Mouse (Mus musculus) hindbrain, embryonic 16.5 days (tissue): ENCODE data around the gene Masp2. TPM values are rescaled to one million over a fixed set of nuclear protein-coding genes. Genes with fewer than 3 reads are reported as not detected.

ENCODE experiments used
- ATAC-seq: fragments of 200-750 bp; cut with Nextera tagmentation; 2 replicates; pipeline ENCODE4 v1.8.0; 2017; ENCODE audit warnings: moderate TSS enrichment, moderate library complexity
- H3K27ac ChIP-seq: fragments of 300-500 bp; sonication (generic); 2 replicates; pipeline ENCODE4 v1.5.1; 2014; ENCODE audit warnings: low read depth, mild to moderate bottlenecking, control low read depth, low read length, moderate library complexity
- H3K27me3 ChIP-seq: fragments of 300-500 bp; sonication (generic); replicated peaks from 2 replicates; pipeline ENCODE4 v1.6.1; 2014; ENCODE audit warnings: low read length; ENCODE audit not compliant: control insufficient read depth, insufficient read depth
- H3K36me3 ChIP-seq: fragments of 300-500 bp; sonication (generic); 2 replicates; pipeline ENCODE4 v1.6.1; 2014; ENCODE audit warnings: mild to moderate bottlenecking, low read length, moderate library complexity, mixed read lengths; ENCODE audit not compliant: control insufficient read depth, insufficient read depth
- H3K4me1 ChIP-seq: fragments of 300-500 bp; sonication (generic); 2 replicates; pipeline ENCODE4 v1.6.1; 2014; ENCODE audit warnings: low read depth, low read length; ENCODE audit not compliant: control insufficient read depth, insufficient read depth
- H3K4me2 ChIP-seq: fragments of 300-500 bp; sonication (generic); 2 replicates; pipeline ENCODE4 v1.6.1; 2014; ENCODE audit warnings: mild to moderate bottlenecking, low read length, control low read depth, moderate library complexity
- H3K4me3 ChIP-seq: fragments of 300-500 bp; sonication (generic); 2 replicates; pipeline ENCODE4 v1.5.1; 2014; ENCODE audit warnings: mild to moderate bottlenecking, low read length, control low read depth, moderate library complexity
- H3K9ac ChIP-seq: fragments of 300-500 bp; sonication (generic); 2 replicates; pipeline ENCODE4 v1.6.1; 2014; ENCODE audit warnings: low read depth, mild to moderate bottlenecking, control low read depth, low read length, moderate library complexity
- H3K9me3 ChIP-seq: fragments of 300-500 bp; sonication (generic); 2 replicates; pipeline ENCODE4 v1.6.1; 2014; ENCODE audit warnings: mild to moderate bottlenecking, low read length, moderate library complexity; ENCODE audit not compliant: control insufficient read depth
- WGBS: fragments of 180-500 bp; shearing (Covaris S2); extraction: QIAGEN DNeasy Blood & Tissue Kit; methylation state at CpG from one replicate; pipeline ENCODE4 v1.1.7; 2014; 5-methylcytosine and 5-hydroxymethylcytosine counted together
- polyA plus RNA-seq: library from polyadenylated mRNA; unstranded; fragments of >200 nt; fragmentation: Nextera tagmentation; extraction: Ambion mirVana; gene quantifications from 2 replicates; pipeline ENCODE4 v1.2.1, GENCODE M21; 2015

Masp2 gene
- polyA plus RNA-seq, 1 experiment from 2014 or later = 0.95 TPM

DNA sequence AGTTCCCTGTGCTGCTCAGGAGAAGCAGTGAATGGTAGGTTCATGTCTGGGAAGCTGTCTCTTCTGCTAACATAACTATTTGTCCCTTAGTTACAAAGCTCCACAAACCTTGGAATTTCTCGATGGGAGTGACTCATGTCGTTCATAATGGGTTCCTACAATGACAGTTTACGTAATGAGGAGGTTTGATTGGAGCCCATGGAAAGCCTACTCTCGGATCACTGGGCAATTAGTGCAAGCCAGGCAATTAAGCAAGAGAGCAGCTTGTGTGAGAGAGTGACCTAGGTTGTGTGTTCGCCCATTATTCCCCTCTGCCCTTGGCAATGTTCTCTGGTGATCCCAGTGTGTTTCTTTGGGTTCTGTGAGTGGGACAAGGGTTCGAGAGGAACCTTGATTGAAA lies 6.4 kb upstream of the Masp2 start:
- H3K9ac ChIP-seq = no peak overlapping the region
- no peaks in the 10 kb centered on the region for H3K27me3 ChIP-seq
- H3K27ac ChIP-seq = no peak overlapping the region
- no peaks in the 10 kb centered on the region for H3K9me3 ChIP-seq
- 85% methylated on average over 6 of the region's 6 CpGs for WGBS
- H3K4me1 ChIP-seq = peaks cover 11% of the 10 kb centered on the region
- no peak overlapping the region for H3K4me3 ChIP-seq
- H3K36me3 ChIP-seq = peaks cover 28% of the 10 kb centered on the region
- H3K4me2 ChIP-seq = no peak overlapping the region
- no peak for ATAC-seq

DNA sequence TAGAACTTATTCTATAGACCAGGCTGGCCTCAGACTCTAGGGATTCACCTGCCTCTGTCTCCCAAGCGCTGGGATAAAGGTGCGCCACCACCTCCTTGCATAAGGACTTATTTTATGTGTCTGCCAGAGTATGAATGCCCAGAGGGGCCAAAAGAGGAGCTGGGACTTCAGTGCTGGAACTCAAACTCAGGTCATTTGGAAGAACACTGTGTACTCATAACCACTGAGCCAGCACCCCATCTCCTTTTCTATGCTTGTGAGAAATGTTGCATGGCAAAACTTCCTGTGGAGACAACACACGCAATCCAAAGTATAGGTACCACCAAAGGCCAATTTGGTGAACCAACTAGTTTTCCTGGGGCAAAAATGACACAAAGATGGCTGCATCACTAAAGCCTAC lies 5.6 kb upstream of the Masp2 start:
- H3K4me3 ChIP-seq = no peak overlapping the region
- ATAC-seq = no peak
- no peak overlapping the region for H3K9ac ChIP-seq
- no peak overlapping the region for H3K27ac ChIP-seq
- WGBS = 97% methylated on average over 3 of the region's 3 CpGs
- no peak overlapping the region for H3K4me2 ChIP-seq
- no peaks in the 10 kb centered on the region for H3K27me3 ChIP-seq
- H3K9me3 ChIP-seq = no peaks in the 10 kb centered on the region
- peaks cover 28% of the 10 kb centered on the region for H3K36me3 ChIP-seq
- H3K4me1 ChIP-seq = peaks cover 11% of the 10 kb centered on the region

DNA sequence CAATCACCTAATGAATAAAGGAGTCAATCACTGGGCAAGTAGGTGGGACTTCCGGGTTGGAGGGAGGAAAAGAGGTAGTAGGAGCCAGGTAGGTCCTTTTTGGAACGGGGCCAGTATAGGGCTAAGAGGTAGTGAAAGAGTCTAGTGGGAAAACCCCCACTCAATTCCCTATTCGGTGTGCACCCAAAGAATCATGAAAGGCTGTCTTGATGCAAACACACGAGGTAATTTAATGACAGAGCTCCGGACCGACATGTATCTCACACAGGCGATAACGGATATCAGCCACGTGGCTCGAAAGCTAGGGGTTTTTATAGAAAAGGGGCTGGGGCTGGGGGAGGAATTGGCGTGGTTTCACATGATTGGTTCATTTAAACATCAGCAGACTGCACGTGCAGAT lies 3.5 kb upstream of the Masp2 start:
- Histone ChIP-seq H3K27ac (no peak overlapping the region), H3K9me3 (no peaks in the 10 kb centered on the region), H3K4me3 (no peak overlapping the region), H3K36me3 (peaks cover 22% of the 10 kb centered on the region), H3K27me3 (no peaks in the 10 kb centered on the region), H3K9ac (no peak overlapping the region), H3K4me2 (no peak overlapping the region), H3K4me1 (no peaks in the 10 kb centered on the region)
- no peak for ATAC-seq
- WGBS = 94% methylated on average over 12 of the region's 12 CpGs

DNA sequence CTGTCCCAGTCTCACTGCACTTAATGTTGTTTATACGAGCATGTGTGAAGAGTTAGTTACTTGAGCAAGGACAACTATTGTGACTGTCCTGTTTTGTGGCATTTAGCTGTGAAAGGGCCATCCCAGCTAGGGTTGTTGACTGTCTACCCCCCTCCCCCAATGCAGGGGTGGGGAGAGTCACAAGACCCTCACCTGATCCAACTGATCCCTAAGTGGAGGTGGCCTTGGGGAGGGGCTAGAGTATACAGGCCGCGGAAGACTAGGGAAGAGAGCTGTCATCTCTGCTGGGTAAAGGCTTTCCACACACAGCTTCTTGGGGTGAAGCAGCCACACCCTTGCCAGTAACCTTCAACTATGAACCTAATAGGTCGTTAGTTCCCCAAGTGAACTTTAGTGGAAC lies 2.0 kb upstream of the Masp2 start:
- Histone ChIP-seq H3K9ac (no peak overlapping the region), H3K4me2 (no peak overlapping the region), H3K36me3 (peaks cover 9% of the 10 kb centered on the region), H3K9me3 (no peaks in the 10 kb centered on the region), H3K27me3 (no peaks in the 10 kb centered on the region), H3K27ac (no peak overlapping the region), H3K4me3 (no peak overlapping the region), H3K4me1 (no peaks in the 10 kb centered on the region)
- WGBS = 96% methylated on average over 4 of the region's 4 CpGs
- ATAC-seq = no peak

DNA sequence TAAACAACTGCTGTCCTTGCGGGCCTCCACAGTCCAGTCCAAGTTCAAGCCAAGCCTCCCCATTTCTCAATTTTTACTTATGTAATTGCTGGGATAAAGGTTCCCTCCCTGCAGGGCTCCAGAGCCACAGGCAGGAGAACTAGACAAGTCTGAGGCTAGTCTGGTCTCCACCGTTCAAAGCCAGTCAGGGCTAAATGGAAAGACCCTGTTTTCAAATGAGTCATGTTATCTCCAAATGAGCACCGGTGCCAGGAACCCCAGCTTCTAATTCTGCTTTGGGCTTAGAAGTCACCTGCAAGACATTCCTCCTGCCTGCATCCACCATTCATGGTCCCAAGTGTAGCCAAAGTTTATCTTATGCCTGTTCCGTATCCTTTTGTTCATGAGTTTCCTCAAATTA lies 483 bp upstream of the Masp2 start:
- WGBS = 91% methylated on average over 4 of the region's 4 CpGs
- Histone ChIP-seq H3K9ac (no peak overlapping the region), H3K27ac (no peak overlapping the region)

DNA sequence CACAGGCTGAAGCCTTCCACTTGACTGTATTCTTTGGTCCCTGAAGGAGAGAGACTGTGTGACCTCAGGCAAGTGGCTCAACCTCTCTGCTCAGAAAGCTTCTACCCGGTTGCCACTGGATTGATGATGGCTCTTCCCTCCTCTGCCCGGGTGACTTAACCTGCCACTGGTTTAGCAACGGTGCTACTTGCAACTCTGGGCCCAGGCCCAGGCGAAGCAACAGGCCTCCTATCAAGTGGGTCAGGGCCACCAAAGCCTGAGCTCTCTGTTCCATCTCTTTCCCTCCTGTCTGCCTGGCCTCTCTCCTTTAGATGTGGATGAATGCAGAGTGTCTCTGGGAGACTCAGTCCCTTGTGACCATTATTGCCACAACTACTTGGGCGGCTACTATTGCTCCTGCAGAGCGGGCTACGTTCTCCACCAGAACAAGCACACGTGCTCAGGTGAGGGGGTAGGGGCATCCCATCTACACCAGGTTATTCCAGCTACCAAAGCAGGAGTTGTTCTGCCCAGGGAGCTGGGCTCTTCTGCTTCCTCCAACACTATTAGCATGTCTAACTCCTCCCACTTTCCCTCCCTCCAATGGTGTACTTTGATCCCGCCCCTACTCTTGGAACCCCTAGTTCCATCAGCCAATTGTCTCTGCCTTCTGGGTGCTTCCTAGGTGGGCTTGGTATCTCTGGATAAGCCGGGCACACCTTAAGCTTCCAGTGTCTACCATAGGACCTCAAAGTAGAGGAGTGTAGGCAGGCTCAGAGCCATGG lies 1.2 kb downstream of the Masp2 start:
- Histone ChIP-seq H3K9ac (no peak overlapping the region), H3K4me3 (no peak overlapping the region), H3K36me3 (peaks cover 2% of the 10 kb centered on the region; the same call in 1 of the 2 replicates), H3K4me1 (no peaks in the 10 kb centered on the region), H3K9me3 (no peaks in the 10 kb centered on the region), H3K4me2 (no peak overlapping the region), H3K27ac (no peak overlapping the region), H3K27me3 (no peaks in the 10 kb centered on the region)
- WGBS = 69% methylated on average over 10 of the region's 10 CpGs
- ATAC-seq = no peak; the same call in 1 of the 2 replicates

More for the DNA sequence above, 483 bp upstream of the Masp2 start:
- Histone ChIP-seq H3K27me3 (no peaks in the 10 kb centered on the region), H3K9me3 (no peaks in the 10 kb centered on the region), H3K4me1 (no peaks in the 10 kb centered on the region), H3K4me3 (no peak overlapping the region), H3K36me3 (peaks cover 3% of the 10 kb centered on the region; the same call in 1 of the 2 replicates), H3K4me2 (no peak overlapping the region)
- no peak for ATAC-seq

DNA sequence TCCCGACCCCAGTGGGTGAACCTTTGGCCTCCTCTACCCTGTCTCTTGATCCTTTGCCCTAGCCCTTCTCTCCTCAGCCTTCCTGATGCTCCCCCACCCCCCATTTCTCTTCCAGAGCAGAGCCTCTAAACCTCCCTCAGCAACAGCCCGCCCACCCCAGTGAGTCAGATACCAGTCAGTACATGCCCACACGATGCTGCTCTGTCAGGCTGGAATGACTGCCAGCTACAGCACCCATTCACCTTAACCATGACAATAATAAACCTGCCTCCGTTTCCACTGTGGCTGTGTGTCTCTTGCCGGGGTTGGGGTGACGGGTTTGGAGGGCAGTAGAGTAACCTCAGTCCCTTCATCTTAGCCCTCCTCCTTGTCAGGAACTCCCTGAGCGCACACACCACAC lies 1.8 kb downstream of the Masp2 start:
- H3K27ac ChIP-seq = no peak overlapping the region
- 81% methylated on average over 7 of the region's 7 CpGs for WGBS

DNA sequence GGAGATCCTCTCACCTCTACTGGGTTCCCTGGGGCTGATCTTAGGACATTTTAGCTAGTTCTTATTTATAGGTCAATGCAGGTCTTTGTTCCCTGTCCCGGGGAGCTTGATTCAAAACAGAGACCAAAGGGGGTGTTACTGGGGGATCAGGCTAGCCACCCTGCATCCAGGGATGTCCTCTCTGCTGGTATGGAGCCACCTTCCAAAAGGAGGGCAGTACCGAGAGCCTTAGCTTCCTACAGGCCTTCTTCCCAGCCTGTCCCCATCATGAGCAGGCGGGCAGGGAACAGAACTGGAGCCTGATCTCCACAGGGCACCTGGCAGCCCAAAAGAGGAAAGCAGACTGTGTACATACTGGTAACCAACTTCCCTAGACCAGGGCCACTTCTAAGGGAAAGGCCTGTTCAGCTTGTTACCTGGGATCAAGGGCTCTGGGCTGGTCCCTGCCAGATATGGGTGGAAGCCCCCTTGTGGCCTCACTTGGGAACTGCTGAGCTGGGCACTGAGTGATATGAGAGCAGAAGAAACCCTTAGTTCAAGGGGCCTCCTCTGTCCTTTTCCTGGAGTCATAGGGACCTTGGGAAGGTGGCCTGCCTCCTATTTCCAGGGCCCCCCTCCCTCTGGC lies 2.3 kb downstream of the Masp2 start:
- H3K4me2 ChIP-seq = no peak overlapping the region
- WGBS = 90% methylated on average over 3 of the region's 3 CpGs
- H3K9ac ChIP-seq = no peak overlapping the region
- no peak overlapping the region for H3K27ac ChIP-seq
- 0 out of 2 replicates have a peak, but pooled peaks cover 2% of the 10 kb centered on the region for H3K36me3 ChIP-seq
- H3K4me1 ChIP-seq = no peaks in the 10 kb centered on the region
- H3K9me3 ChIP-seq = no peaks in the 10 kb centered on the region
- no peaks in the 10 kb centered on the region for H3K27me3 ChIP-seq
- H3K4me3 ChIP-seq = no peak overlapping the region
- ATAC-seq = no peak

More for the DNA sequence above, 1.8 kb downstream of the Masp2 start:
- H3K27me3 ChIP-seq = no peaks in the 10 kb centered on the region
- H3K4me3 ChIP-seq = no peak overlapping the region
- no peak overlapping the region for H3K4me2 ChIP-seq
- ATAC-seq = no peak
- no peaks in the 10 kb centered on the region for H3K4me1 ChIP-seq
- H3K36me3 ChIP-seq = 0 out of 2 replicates have a peak, but pooled peaks cover 2% of the 10 kb centered on the region
- no peak overlapping the region for H3K9ac ChIP-seq
- no peaks in the 10 kb centered on the region for H3K9me3 ChIP-seq

DNA sequence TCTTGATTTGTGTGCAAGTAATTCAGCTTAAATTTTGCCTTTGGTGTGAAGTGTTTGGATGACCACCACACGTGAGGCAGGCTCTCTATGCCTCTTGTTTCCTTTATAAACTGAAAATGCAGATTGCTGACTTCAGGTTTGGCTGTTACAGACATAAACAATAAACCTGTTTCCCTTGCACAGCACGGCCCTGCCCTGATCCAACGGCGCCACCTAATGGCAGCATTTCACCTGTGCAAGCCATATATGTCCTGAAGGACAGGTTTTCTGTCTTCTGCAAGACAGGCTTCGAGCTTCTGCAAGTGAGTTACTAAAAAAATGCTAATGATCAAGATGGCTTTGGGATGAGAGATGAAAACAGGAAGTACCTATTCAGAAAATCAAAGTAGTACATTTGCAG lies 5.4 kb downstream of the Masp2 start:
- H3K4me3 ChIP-seq = no peak overlapping the region
- no peak overlapping the region for H3K27ac ChIP-seq
- H3K9ac ChIP-seq = no peak overlapping the region
- 28% methylated on average over 5 of the region's 5 CpGs for WGBS
- 0 out of 2 replicates have a peak, but pooled peaks cover 2% of the 10 kb centered on the region for H3K36me3 ChIP-seq
- H3K27me3 ChIP-seq = no peaks in the 10 kb centered on the region
- no peaks in the 10 kb centered on the region for H3K9me3 ChIP-seq
- peak; percentile 27; the same call in 1 of the 2 replicates for ATAC-seq
- no peak overlapping the region for H3K4me2 ChIP-seq
- no peaks in the 10 kb centered on the region; the same call in 1 of the 2 replicates for H3K4me1 ChIP-seq
